Mouse (Mus musculus): ENCODE measurements around the gene Dmrtc2. TPM values are rescaled to one million over a fixed set of nuclear protein-coding genes. Genes with fewer than 3 reads are reported as not detected.

The Dmrtc2 gene
- total RNA-seq, 2 experiments from 2014 or later = not detected

DNA sequence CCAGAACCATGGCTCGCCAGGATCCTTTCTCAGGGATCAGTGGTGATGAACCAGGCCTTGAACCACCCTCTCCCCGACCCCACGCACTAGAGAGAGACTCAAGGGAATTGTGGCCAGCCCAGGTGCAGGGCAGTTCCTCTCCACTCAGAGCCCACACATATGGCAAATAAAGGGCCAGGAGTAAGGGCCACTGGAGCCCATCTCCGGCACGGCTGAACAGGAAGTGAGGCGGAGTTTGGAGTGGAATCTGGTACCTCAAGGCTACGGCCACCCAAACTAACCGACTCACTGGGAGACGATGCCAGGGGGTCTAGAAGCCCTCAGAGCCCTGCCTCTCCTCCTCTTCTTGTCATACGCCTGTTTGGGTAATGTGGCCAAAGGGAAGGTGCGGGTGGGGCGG lies 27.4 kb downstream of the Dmrtc2 start, which contains the start of gene Cd79a:
TSS of gene Cd79a (plus strand) at position 158 of the 400 bp plus-strand sequence.
- intact Hi-C loops (cut with DNase I) = no loop called here
- no peak for DNase-seq (ENCODE audit: low spot score in 2 of 2)

DNA sequence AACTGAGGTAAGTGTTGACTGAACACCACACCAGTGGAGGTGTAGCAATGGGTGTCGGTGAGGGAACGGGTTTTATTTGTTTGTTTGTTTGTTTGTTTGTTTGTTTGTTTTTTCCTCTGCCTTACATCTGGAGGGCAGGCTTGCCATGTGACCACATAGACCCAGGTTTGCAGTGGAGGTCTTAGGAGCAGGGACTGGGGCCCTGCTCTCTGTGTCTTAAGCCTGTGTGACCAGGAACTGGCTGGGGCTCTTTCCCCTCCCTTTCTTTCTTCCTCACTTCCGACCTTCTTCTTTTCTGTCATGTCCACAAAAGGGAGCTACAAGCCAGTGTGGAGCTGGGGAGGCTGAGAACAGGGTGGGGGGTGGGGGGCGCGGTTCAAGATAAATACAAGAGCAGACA lies 28.1 kb downstream of the Dmrtc2 start:
- intact Hi-C loops (cut with DNase I) = no loop called here

DNA sequence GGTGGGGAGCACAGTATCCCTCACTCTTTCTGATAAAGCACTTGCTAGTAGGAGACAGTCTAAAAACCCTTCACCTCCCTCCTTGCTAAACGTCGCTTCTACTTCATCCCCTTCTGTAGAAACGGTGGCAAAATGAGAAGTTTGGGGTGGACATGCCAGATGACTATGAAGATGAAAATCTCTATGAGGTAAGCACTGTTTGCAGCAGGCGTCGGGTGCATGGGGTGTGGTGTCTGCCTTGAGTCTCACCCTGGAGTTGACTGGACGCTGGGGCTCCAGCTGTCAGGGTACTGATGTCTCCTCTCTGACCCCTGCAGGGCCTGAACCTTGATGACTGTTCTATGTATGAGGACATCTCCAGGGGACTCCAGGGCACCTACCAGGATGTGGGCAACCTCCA lies 31.3 kb downstream of the Dmrtc2 start:
- intact Hi-C loops (cut with DNase I) = no loop called here
- DNase-seq (ENCODE audit: low spot score in 2 of 2) = no peak

More for the DNA sequence above, 28.1 kb downstream of the Dmrtc2 start:
- no peak for DNase-seq (ENCODE audit: low spot score in 2 of 2)

DNA sequence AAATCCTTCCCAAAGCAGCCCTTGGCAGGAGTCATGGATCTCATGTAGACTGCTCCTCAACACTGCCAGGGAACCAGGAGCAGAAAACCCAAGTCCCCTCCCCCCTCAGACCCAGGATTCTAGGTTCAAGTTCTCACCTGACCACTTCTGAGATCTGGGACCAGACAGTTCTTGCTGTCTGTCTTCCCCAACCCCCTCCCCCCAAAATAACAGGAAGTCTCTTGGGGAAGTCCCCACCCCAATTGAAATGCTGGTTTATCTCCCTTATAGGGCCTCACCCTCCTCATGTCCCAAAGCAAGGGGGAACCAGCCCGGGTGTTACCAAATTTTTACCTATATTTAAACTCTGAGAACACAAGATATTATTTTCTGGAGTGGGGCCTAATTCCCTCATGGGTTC lies 32.0 kb downstream of the Dmrtc2 start:
- intact Hi-C loops (cut with DNase I) = no loop called here
- DNase-seq (ENCODE audit: low spot score in 2 of 2) = no peak

DNA sequence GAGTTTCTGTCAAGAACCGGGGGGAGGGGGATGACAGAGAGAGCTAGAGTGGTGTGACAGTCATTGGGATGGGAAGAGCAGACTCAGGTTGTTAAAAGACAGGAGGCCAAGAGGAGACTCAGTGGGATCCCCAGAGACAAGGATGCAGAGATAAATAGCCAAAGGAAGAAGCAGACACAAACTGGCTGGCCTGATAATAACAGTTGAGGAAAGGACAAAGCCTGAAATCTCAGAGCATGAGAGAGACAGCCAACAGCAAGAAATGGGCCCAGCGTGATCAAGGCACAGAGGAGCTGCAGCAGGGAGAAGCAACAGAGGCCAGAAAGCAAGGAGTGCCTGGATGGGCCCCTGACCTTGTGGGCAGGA lies 32.4 kb downstream of the Dmrtc2 start:
- no peak for DNase-seq (ENCODE audit: low spot score in 2 of 2)
- intact Hi-C loops (cut with DNase I) = no loop called here

DNA sequence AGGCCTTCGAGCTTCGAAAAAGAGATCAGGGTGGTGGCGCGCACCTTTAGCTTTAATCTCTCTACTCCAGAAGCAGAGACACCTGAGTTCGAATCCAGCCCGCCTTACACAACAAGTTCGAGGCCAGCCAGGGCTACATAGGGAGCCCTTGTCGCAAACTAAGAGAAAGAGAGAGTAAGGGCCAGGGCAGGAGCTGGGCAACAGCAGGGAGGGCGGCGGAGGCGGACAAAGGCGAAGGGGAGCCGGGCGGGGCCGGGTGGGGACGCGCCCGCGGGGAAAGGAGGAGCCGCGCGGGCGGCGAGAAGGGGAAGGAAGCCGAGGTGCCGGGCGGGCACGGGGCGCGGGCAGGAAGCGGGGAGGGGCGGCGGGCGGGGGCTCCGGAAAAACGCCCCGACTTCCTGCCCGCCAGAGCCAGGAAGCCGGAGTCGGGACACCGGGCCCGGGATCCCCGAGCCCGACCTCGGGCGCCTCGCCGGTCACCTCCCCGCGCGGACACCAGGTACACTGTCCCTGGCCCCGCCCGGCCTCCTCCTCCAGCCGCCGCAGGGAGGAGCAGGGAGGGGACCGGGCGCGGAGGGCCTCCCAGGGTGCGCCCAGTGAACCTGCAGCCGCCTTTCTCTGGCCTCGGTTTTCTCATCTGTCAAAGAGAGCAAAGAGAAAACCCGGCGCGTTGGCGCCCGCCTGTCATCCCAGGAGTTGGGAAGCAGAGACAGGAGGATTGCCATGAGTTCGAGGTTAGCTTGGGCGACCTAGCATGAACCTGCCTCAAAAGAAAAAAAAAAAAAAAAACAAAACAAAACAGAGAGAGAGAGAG lies 33.0 kb downstream of the Dmrtc2 start, which contains the start of gene Arhgef1:
TSS of gene Arhgef1 (plus strand) at position 283 of the 814 bp plus-strand sequence.
- intact Hi-C loops (cut with DNase I) = no loop called here
- no peak for DNase-seq (ENCODE audit: low spot score in 2 of 2)

DNA sequence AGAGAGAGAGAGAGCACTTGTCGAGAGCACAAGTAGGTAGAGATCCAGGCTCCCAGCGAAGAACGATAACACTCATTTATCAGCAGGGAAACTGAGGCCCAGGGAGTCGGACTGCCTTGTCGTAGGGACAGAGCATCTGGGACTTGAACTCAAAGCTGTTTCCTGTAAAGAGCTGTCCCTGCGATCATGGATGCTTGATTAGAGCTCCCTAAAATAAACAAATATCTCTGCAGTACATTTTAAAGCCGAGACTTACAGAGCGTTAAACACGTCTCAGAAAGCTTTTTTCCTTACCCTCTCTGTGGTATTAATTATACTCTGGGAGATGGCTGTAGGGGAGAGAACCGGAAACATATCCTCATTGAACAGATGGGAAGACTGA lies 33.6 kb downstream of the Dmrtc2 start:
- intact Hi-C loops (cut with DNase I) = no loop called here
- DNase-seq (ENCODE audit: low spot score in 2 of 2) = no peak

DNA sequence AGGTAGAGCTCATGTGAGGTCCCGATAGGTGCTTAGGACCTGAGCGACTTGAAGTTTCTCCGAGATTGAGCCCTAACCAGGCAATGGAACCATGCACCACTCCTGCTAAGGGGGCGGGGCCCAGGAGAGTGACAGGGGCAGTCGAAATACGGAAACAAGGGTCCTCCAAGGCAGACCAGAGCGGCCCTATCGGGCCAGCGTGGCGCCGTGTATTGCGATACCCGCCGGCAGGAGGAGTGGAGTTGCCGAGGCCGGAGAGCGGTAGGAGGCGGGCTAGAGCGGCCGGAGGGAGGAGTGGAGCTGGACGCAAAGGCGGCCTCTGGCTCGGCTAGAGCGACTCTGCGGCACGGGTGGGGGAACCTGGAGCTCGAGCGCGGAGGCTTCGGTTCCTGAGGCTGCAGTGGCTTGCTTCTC lies 34.2 kb downstream of the Dmrtc2 start:
- intact Hi-C loops (cut with DNase I) = no loop called here
- peak; percentile 97 to 98 for DNase-seq (ENCODE audit: low spot score in 2 of 2)

DNA sequence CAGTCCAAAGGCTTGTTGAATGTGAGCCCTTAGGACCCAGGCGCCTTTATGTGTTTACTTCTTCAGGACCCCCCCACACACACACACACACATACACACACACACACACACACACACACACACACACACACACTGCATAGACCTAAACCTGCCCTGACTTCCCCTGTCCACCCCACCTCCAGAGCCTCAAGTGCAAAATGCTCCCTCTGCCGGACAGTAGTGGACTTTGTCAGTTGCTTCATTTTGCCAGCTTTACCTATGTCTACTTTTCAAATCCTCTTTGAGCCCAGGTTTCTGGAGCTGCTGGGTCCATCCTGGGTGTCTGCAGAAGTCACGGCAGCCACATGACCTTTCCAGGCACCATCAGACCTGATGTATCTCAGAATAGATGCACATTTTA lies 35.1 kb downstream of the Dmrtc2 start:
- peak; percentile 48 to 53 for DNase-seq (ENCODE audit: low spot score in 2 of 2)
- intact Hi-C loops (cut with DNase I) = loop anchor here (5.0 kb wide), 1 partner anchor 47 kb away; no protein-coding TSS in a partner anchor

DNA sequence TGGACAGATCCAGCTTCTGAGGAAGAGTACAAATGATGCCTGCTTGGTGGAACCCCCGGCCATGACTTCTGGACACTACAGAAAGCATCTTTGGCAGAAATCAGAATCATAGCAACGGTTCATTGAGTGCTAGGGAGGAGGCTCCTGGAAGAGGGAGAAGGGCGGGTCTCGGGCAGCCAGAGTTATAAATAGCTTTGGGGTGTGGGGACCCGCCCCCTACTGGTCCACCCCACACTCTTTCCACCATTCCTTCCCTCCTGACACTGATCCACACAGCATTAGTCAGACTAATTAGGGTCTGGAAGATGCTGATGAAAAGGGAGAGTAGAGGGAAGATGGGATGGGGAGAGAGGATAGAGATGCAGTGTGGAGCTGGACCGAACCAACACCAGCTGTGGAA lies 36.7 kb downstream of the Dmrtc2 start:
- DNase-seq (ENCODE audit: low spot score in 2 of 2) = no peak
- intact Hi-C loops (cut with DNase I) = loop anchor here (5.0 kb wide), 1 partner anchor 46 kb away; no protein-coding TSS in a partner anchor

DNA sequence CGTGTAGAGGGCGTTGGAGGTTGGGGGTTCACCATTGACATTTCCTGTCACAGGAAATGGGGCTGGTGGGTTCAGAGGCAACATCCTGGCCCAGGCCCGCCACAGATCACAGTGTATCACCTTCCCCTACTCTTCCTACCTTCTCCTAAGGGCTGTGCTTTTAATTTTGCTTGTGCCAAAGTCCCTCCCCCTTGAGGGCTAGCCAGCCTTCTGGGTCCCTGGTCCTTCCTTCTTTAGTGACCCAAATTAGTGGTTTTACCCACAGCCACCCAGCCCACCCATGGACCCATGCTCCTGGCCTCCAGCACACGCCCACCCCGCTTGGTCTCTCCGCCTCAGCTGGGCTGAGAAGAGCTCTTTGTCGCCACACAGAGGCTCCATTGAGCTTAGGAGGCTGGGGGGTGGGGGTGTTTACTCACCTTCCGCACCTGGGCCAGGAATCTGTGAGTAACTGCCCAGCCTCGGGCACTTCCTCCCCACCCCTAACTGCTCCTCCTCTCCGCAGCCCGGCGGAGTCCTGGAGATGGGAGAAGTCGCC lies 37.4 kb downstream of the Dmrtc2 start:
- DNase-seq (ENCODE audit: low spot score in 2 of 2) = no peak
- intact Hi-C loops (cut with DNase I) = loop anchor here (5.0 kb wide), 1 partner anchor 45 kb away; no protein-coding TSS in a partner anchor

DNA sequence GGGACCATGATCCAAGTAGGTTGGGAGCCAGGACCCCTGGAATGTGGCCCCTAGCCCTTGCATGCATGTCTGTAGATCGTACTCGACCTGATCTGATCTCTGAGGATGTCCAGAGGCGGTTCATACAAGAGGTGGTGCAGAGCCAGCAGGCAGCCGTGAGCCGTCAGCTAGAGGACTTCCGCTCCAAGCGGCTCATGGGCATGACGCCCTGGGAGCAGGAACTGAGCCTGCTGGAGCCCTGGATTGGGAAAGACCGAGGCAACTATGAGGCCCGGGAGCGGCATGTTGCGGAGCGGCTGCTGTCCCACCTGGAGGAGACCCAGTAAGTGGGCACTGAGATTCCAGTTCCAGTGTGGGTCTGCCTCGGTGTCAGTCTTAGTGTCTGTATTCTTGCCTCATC lies 42.6 kb downstream of the Dmrtc2 start:
- intact Hi-C loops (cut with DNase I) = no loop called here
- DNase-seq (ENCODE audit: low spot score in 2 of 2) = no peak

DNA sequence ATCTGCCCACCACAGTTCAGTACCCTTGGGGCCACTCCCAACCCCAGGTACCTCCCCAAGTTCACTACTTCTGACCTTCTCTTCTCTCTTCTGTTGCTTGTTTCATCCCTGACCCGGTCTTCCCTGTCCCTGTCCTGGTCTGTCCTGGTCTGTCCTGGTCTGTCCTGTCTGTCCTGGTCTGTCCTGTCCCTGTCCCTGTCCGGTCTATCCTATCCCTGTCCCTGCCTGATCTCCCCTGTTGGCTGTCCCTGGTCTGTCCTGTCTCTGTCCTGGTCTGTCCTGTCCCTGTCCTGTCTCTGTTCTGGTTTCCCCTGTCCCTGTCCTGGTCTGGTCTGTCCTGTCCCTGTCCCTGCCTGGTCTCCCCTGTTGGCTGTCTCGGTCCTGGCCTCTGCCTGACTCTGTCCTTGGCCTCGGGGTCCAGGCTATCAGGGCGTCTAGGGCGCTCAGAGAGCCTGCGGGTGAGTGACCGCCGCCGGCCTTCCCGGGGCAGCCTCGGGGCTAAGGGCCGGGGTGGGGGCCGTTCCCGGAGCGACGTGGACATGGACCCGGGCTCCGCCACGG lies 49.0 kb downstream of the Dmrtc2 start:
- intact Hi-C loops (cut with DNase I) = no loop called here
- no peak for DNase-seq (ENCODE audit: low spot score in 2 of 2)

DNA sequence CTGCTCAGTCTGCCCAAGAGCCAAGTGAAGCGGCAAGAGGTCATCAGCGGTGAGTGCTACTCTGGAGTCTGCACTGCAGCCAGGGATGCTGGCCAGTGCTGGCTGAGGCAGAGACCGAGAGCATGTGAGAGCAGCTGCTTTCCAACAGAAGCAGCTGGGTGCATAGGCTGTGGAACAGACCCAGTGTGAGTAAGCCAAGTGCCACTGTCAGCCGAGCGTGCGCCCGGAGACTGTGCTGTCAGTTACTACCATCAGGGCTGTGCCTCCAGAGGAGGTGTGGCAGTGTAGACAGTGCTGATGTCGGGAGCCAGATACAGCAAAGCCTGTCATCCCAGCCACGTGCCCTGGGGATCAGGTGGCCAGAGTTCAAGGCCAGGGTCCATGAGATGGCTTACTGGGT lies 49.9 kb downstream of the Dmrtc2 start:
- peak in 1 of 2 experiments; percentile 41 for DNase-seq (ENCODE audit: low spot score in 2 of 2)
- intact Hi-C loops (cut with DNase I) = no loop called here

Other genes starting within 250 kb of the Dmrtc2 start
- under 1 TPM; 0.48 to 0.53 TPM for gene Lypd3, start 233.5 kb upstream of the Dmrtc2 start, total RNA-seq (2021)
- gene Tex101, start 193.4 kb upstream of the Dmrtc2 start, total RNA-seq (2021) = not detected
- gene BC049730, start 160.8 kb upstream of the Dmrtc2 start, total RNA-seq (2021) = not detected
- not detected for gene Gm4763, start 143.1 kb upstream of the Dmrtc2 start, total RNA-seq (2021)
- not detected for gene Cd177, start 109.7 kb upstream of the Dmrtc2 start, total RNA-seq (2021)
- gene Ceacam10, start 92.9 kb upstream of the Dmrtc2 start, total RNA-seq (2021) = not detected
- gene Gm9844, start 7.8 kb upstream of the Dmrtc2 start, total RNA-seq (2021) = not detected
- not detected for gene Lypd4, start 116 bp upstream of the Dmrtc2 start, total RNA-seq (2021)
- gene Rps19, start 14.3 kb downstream of the Dmrtc2 start, total RNA-seq (2021) = 100 to 1,000 TPM; 421 to 431 TPM
- gene Cd79a, start 27.3 kb downstream of the Dmrtc2 start, total RNA-seq (2021) = under 1 TPM in 1 of 2 experiments, not detected in 1; 0.55 TPM
- 10 to 100 TPM; 80.3 to 89.2 TPM for gene Arhgef1, start 32.9 kb downstream of the Dmrtc2 start, total RNA-seq (2021)
- gene Gm4881, start 74.4 kb downstream of the Dmrtc2 start, total RNA-seq (2021) = not detected
- gene Rabac1, start 102.7 kb downstream of the Dmrtc2 start, total RNA-seq (2021) = 100 to 1,000 TPM; 303 to 313 TPM
- 1,000 to 10,000 TPM; 2,091 to 2,391 TPM for gene Atp1a3, start 135.9 kb downstream of the Dmrtc2 start, total RNA-seq (2021)
- 100 to 1,000 TPM; 264 to 270 TPM for gene Grik5, start 202.3 kb downstream of the Dmrtc2 start, total RNA-seq (2021)
- gene Zfp574, start 202.5 kb downstream of the Dmrtc2 start, total RNA-seq (2021) = 10 to 100 TPM; 28.1 to 30.0 TPM